Mouse (Mus musculus) erythroblast, embryonic 14.5 days (primary cell): Measurements from ENCODE around the gene Tnni3k.

Experiments used
- GATA1 ChIP-seq: IDR thresholded peaks from 2 replicates; pipeline ENCODE4 v1.6.1; 2012; ENCODE audit warnings: low read length, inconsistent platforms, mixed read lengths
- TAL1 ChIP-seq: IDR thresholded peaks from 3 replicates; pipeline ENCODE4 v1.6.1; 2012; ENCODE audit warnings: low read length, inconsistent platforms, mixed read lengths

DNA sequence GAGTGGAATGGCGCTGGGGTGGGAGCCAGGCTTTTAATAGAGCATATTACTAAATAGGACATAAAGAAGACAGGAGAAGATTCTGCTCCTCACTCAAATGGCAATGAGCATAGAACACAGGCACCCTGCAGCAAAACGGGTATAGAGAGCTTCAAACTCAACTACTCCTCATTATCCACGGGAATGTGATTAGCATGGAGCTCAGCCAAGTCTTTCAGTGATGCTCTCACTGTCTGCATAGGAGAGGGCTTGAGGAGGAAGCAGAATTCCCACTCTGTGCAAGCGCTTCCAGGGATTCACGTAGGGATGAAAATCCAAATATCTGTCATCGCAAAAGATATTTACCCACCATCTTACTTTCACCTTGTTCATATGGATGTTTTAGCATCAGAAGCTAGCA is 141.6 kb downstream of the Tnni3k start:
- no peak for TF ChIP-seq GATA1
- no peak for TF ChIP-seq TAL1
